Mouse (Mus musculus) hindbrain, embryonic 14.5 days (tissue): Measurements from ENCODE around the gene Prr29. TPM values are rescaled to one million over a fixed set of nuclear protein-coding genes. Genes with fewer than 3 reads are reported as not detected.

Source experiments
- ATAC-seq: fragments of 200-750 bp; cut with Nextera tagmentation; 2 replicates; pipeline ENCODE4 v1.8.0; 2017; ENCODE audit warnings: moderate number of reproducible peaks, mild to moderate bottlenecking, moderate TSS enrichment, moderate library complexity; ENCODE audit not compliant: low FRiP score
- DNase-seq: peaks from one replicate; pipeline ENCODE4 v3.0.0-alpha.2; 2015; ENCODE audit warnings: low spot score
- H3K27ac ChIP-seq: fragments of 300-500 bp; sonication (generic); 2 replicates; pipeline ENCODE4 v1.5.1; 2014; ENCODE audit warnings: mild to moderate bottlenecking, moderate library complexity
- H3K27me3 ChIP-seq: fragments of 300-500 bp; sonication (generic); 2 replicates; pipeline ENCODE4 v1.6.1; 2014; ENCODE audit warnings: mild to moderate bottlenecking, low read length, mixed read lengths; ENCODE audit not compliant: control insufficient read depth, insufficient read depth
- H3K36me3 ChIP-seq: fragments of 300-500 bp; sonication (generic); replicated peaks from 2 replicates; pipeline ENCODE4 v1.6.1; 2014; ENCODE audit not compliant: control insufficient read depth, insufficient read depth
- H3K4me1 ChIP-seq: fragments of 300-500 bp; sonication (generic); replicated peaks from 2 replicates; pipeline ENCODE4 v1.6.1; 2014; ENCODE audit warnings: antibody characterized with exemption, low read length, mixed read lengths; ENCODE audit not compliant: control insufficient read depth, insufficient read depth
- H3K4me2 ChIP-seq: fragments of 300-500 bp; sonication (generic); replicated peaks from 2 replicates; pipeline ENCODE4 v1.6.1; 2014; ENCODE audit warnings: mild to moderate bottlenecking, moderate library complexity
- H3K4me3 ChIP-seq: fragments of 300-500 bp; sonication (generic); replicated peaks from 2 replicates; pipeline ENCODE4 v1.5.1; 2014; ENCODE audit warnings: mild to moderate bottlenecking, low read length
- H3K9ac ChIP-seq: fragments of 300-500 bp; sonication (generic); 2 replicates; pipeline ENCODE4 v1.6.1; 2014
- H3K9me3 ChIP-seq: fragments of 300-500 bp; sonication (generic); 2 replicates; pipeline ENCODE4 v1.6.1; 2016; ENCODE audit warnings: low read length; ENCODE audit not compliant: control insufficient read depth
- WGBS: fragments of 180-500 bp; shearing (Covaris S2); extraction: QIAGEN DNeasy Blood & Tissue Kit; methylation state at CpG from one replicate; pipeline ENCODE4 v1.1.7; 2014; 5-methylcytosine and 5-hydroxymethylcytosine counted together
- polyA plus RNA-seq: library from polyadenylated mRNA; unstranded; fragments of >200 nt; fragmentation: Nextera tagmentation; extraction: Ambion mirVana; gene quantifications from 2 replicates; pipeline ENCODE4 v1.2.1, GENCODE M21; 2014

The Prr29 gene
- not detected in 2 replicates for polyA plus RNA-seq

GRCm38 (mm10) chr11:106365366-106365765, at the start of gene Prr29:
Prr29 (plus strand) TSS chr11:106365472.
- H3K27ac ChIP-seq: no peak within 1 kb of the TSS
- WGBS: 56% methylated on average over 10 of the region's 10 CpGs
- H3K4me3 ChIP-seq: no peak within 1 kb of the TSS
- H3K4me2 ChIP-seq: 0 out of 2 replicates have a peak within 1 kb of the TSS, but pooled peaks have one; percentile 5
- H3K4me1 ChIP-seq: no peaks in the 10 kb centered on the region; the same call in 1 of the 2 replicates
- ATAC-seq: no peak
- H3K9ac ChIP-seq: no peak within 1 kb of the TSS; the same call in 1 of the 2 replicates
- DNase-seq: no peak
- H3K36me3 ChIP-seq: no peaks in the 10 kb centered on the region
- no peaks in the 10 kb centered on the region for H3K27me3 ChIP-seq
- H3K9me3 ChIP-seq: no peaks in the 10 kb centered on the region

- no peaks in the 10 kb centered on the region for H3K27me3 ChIP-seq
- no peak for DNase-seq
- H3K4me3 ChIP-seq: no peak overlapping the region
- no peak overlapping the region for H3K4me2 ChIP-seq
- no peaks in the 10 kb centered on the region for H3K9me3 ChIP-seq
- no peaks in the 10 kb centered on the region for H3K36me3 ChIP-seq
- H3K27ac ChIP-seq: no peak overlapping the region
- no peaks in the 10 kb centered on the region for H3K4me1 ChIP-seq
- no peak overlapping the region for H3K9ac ChIP-seq
- 86% methylated on average over 1 of the region's 1 CpGs for WGBS
- no peak for ATAC-seq
Observed at GRCm38 (mm10) chr11:106316416-106316815, 48.9 kb upstream of the Prr29 start.

GRCm38 (mm10) chr11:106317801-106318200, 47.5 kb upstream of the Prr29 start:
- no peak overlapping the region for H3K9ac ChIP-seq
- no peaks in the 10 kb centered on the region for H3K4me1 ChIP-seq
- H3K27ac ChIP-seq: no peak overlapping the region
- no peaks in the 10 kb centered on the region for H3K9me3 ChIP-seq
- DNase-seq (no peak), ATAC-seq (no peak)
- 84% methylated on average over 7 of the region's 7 CpGs for WGBS
- H3K4me3 ChIP-seq: no peak overlapping the region
- no peaks in the 10 kb centered on the region for H3K27me3 ChIP-seq
- H3K4me2 ChIP-seq: no peak overlapping the region
- no peaks in the 10 kb centered on the region for H3K36me3 ChIP-seq

DNA sequence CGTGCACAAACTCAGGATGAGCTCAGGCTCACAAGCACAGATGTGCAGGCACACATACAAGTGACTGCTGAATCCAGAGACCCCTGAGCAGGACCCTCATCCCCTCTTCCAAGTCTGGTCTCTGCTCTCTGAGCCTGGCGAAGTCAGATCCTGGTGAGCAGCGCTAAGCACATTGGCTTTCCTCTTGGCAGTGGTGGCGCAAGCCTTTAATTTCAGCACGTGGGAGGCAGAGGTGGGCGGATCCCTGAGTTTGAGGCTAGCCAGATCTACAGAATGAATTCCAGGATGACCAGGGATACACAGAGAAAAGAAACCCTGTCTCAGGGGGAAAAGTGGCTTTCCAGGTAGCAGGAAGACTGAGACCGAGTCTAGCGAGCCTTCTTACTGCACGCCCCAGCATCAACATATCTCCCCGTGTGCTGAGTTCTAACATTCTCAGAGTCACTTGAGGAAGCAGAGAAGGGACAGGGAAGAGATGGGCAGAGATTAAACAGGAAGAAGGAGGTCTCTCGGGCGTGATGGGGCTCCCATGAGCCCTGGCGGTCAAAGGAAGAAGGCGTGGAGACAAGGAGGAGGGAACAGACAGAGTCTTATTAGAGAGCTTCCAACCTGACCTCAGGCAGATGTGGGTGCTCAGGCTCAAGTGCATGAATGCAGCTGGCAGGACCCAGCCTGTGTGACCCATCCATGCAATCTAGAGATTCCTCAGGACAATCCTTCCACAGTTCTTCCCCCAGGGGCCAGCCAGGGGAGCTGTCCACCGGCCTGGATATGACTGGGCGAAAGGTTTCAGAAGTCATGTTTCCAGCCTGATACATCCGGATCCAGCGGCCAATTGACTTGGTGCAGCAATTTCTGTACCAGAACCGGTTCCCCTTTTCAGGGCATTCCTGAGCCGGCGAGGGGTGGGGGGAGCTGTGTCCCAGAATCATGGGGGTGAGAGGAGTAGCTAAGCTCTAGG, 46.6 kb upstream of the Prr29 start:
- ATAC-seq: no peak
- DNase-seq: no peak
- no peak overlapping the region for H3K27ac ChIP-seq
- H3K27me3 ChIP-seq: no peaks in the 10 kb centered on the region
- no peaks in the 10 kb centered on the region for H3K4me1 ChIP-seq
- H3K36me3 ChIP-seq: no peaks in the 10 kb centered on the region
- H3K9me3 ChIP-seq: no peaks in the 10 kb centered on the region
- H3K4me3 ChIP-seq: no peak overlapping the region
- no peak overlapping the region for H3K4me2 ChIP-seq
- 83% methylated on average over 21 of the region's 21 CpGs for WGBS
- H3K9ac ChIP-seq: no peak overlapping the region

- H3K4me3 ChIP-seq: no peak overlapping the region
- no peak overlapping the region for H3K4me2 ChIP-seq
- no peaks in the 10 kb centered on the region for H3K27me3 ChIP-seq
- no peaks in the 10 kb centered on the region for H3K36me3 ChIP-seq
- H3K9ac ChIP-seq: no peak overlapping the region
- WGBS: 64% methylated on average over 5 of the region's 5 CpGs
- no peak overlapping the region for H3K27ac ChIP-seq
- DNase-seq (no peak), ATAC-seq (no peak)
- no peaks in the 10 kb centered on the region for H3K9me3 ChIP-seq
- no peaks in the 10 kb centered on the region for H3K4me1 ChIP-seq
Observed at GRCm38 (mm10) chr11:106324858-106325257, 40.4 kb upstream of the Prr29 start.

DNA sequence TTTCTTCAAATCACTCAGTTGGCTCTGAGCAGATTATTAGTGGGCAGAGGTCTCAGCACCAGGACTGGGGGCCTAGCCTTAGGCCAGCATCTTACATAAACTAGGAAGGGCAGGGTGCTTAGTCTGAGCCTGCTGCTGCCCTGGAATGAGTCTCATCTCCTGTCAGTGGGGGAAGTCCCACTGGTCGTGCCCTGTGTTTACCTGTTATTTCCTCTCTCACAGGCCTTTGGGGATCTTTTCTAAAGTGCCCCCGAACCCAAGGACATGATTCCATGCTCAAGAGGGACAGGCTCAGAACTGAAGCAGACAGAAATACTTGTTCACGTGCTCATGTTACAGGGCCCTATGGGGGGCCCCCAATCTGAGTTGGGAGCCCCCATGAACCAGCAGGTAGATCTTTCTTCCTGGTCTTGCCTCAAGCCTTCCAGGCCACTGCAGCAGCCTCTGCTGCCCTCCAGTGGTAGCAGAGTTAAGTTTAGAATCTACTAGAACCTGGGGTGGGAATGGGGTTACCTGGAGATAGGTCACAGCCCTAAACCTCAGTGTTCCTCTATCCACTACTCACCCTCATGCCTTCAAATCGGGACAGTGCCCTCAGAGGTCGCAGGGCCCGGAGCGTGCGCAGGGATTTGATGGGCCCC, 39.6 kb upstream of the Prr29 start:
- no peak overlapping the region for H3K27ac ChIP-seq
- H3K9ac ChIP-seq: no peak overlapping the region
- H3K4me3 ChIP-seq: no peak overlapping the region
- H3K27me3 ChIP-seq: no peaks in the 10 kb centered on the region
- no peaks in the 10 kb centered on the region for H3K9me3 ChIP-seq
- H3K36me3 ChIP-seq: no peaks in the 10 kb centered on the region
- WGBS: 76% methylated on average over 8 of the region's 8 CpGs
- H3K4me1 ChIP-seq: no peaks in the 10 kb centered on the region
- DNase-seq (peak; percentile 57), ATAC-seq (no peak)
- no peak overlapping the region for H3K4me2 ChIP-seq

DNA sequence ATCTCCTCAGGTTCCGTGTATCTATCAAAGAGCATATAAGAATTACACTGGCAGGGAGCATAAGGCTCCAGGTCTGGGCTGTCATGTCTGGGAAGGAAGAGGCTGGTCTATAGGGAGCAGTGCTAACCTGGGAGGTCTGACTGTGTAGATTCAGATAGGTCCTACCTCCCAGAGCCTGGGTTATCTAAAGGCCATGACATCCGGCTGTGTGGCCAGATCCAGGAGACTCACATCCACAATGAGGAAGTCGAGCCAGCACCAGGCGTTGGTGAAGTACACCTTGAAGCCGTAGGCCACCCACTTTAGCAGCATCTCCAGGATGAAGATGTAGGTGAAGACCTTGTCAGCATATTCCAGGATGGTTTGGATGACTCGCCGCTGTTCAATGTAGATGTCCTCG, 38.8 kb upstream of the Prr29 start:
- WGBS: 87% methylated on average over 8 of the region's 8 CpGs
- ATAC-seq (no peak), DNase-seq (no peak)
- Histone ChIP-seq H3K4me1 (no peaks in the 10 kb centered on the region), H3K36me3 (no peaks in the 10 kb centered on the region), H3K9me3 (no peaks in the 10 kb centered on the region), H3K4me3 (no peak overlapping the region), H3K4me2 (no peak overlapping the region), H3K9ac (no peak overlapping the region), H3K27ac (no peak overlapping the region), H3K27me3 (no peaks in the 10 kb centered on the region)

DNA sequence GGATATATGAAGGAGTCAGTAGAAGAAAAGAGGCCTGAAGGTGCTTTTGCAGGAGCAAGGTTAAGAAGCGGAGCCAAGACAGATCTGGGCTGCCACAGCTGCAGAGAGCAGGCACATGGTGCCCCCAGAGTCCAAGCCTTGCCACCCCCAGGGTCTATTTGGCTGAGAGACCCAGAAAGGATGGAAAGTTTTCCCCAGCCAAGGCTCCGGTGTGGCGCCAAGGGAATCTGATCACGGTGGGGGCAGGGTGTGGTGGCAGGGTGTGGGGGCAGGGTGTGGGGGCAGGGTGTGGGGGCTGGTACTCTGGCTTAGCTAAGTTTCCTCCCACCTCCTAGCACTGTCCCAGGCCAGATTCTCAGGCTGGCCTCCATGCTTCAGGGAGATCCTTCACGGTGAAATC, 36.8 kb upstream of the Prr29 start:
- Histone ChIP-seq H3K27ac (no peak overlapping the region), H3K36me3 (no peaks in the 10 kb centered on the region), H3K4me3 (no peak overlapping the region), H3K4me1 (no peaks in the 10 kb centered on the region), H3K9me3 (no peaks in the 10 kb centered on the region), H3K9ac (no peak overlapping the region), H3K27me3 (no peaks in the 10 kb centered on the region), H3K4me2 (no peak overlapping the region)
- DNase-seq: no peak
- ATAC-seq: no peak
- WGBS: 71% methylated on average over 5 of the region's 5 CpGs

- no peaks in the 10 kb centered on the region for H3K36me3 ChIP-seq
- no peak overlapping the region for H3K4me2 ChIP-seq
- H3K4me1 ChIP-seq: no peaks in the 10 kb centered on the region
- no peak overlapping the region for H3K27ac ChIP-seq
- no peak for DNase-seq
- no peak overlapping the region for H3K9ac ChIP-seq
- no peak overlapping the region for H3K4me3 ChIP-seq
- no peak for ATAC-seq
- WGBS: 81% methylated on average over 6 of the region's 6 CpGs
- H3K27me3 ChIP-seq: no peaks in the 10 kb centered on the region
- no peaks in the 10 kb centered on the region for H3K9me3 ChIP-seq
Observed at GRCm38 (mm10) chr11:106329128-106329527, 36.1 kb upstream of the Prr29 start.
